Mouse (Mus musculus): ENCODE data around the gene Vmn1r107. TPM values are rescaled to one million over a fixed set of nuclear protein-coding genes. Genes with fewer than 3 reads are reported as not detected.
"Not testable (repeated sequence)": the region's sequence is repeated elsewhere in the genome, so short reads cannot be mapped to it uniquely, and the experiment has no call there.

The Vmn1r107 gene
- total RNA-seq (2021) = not detected

DNA sequence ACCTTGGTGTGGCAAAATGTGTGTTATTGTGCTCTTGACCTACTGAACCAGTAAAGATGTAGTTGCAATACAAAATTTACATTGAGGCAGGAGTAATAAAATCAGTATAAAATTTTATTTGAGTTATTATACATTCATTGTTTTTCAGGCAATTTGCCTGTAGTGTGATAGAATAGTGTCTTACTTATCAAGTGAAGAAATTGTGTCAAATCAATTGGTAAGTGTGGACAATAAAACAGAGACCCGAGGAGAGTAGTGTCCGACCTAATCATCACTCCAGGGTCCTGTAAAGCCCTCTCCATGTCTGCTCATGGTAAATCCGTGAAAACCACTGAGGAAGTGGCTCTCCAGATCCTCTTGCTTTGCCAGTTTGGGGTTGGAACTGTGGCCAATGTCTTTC lies at the start of gene Vmn1r107:
TSS of gene Vmn1r107 (plus strand) at position 301 of the 400 bp plus-strand sequence.
- DNase-seq; intact Hi-C loops (cut with DNase I): not testable (repeated sequence)

DNA sequence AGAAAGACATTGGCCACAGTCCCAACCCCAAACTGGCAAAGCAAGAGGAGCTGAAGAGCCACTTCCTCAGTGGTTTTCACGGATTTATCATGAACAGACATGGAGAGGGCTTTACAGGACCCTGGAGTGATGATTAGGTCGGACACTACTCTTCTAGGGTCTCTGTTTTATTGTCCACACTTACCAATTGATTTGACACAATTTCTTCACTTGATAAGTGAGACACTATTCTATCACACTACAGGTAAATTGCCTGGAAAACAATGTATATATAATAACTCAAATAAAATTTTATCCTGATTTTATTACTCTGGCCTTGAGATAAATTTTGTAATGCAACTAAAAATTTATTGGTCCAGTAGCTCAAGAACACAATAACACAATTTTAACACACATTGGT lies 34.4 kb downstream of the Vmn1r107 start, which contains the start of gene Vmn1r111:
TSS of gene Vmn1r111 (minus strand) at position 101 of the 400 bp plus-strand sequence.
- intact Hi-C loops (cut with DNase I); DNase-seq: not testable (repeated sequence)

Other genes with a start within 250 kb of the Vmn1r107 start
- gene Vmn1r101, start 226.3 kb upstream of the Vmn1r107 start, total RNA-seq (2021) = not detected
- not detected for gene Gm10670, start 194.0 kb upstream of the Vmn1r107 start, total RNA-seq (2021)
- not detected for gene Vmn1r103, start 158.4 kb upstream of the Vmn1r107 start, total RNA-seq (2021)
- gene Vmn1r104, start 135.1 kb upstream of the Vmn1r107 start, total RNA-seq (2021) = not detected
- not detected for gene Gm5726, start 123.2 kb upstream of the Vmn1r107 start, total RNA-seq (2021)
- not detected for gene Gm4141, start 92.7 kb upstream of the Vmn1r107 start, total RNA-seq (2021)
- not detected for gene Gm4513, start 69.9 kb upstream of the Vmn1r107 start, total RNA-seq (2021)
- not detected for gene Vmn1r111, start 34.3 kb downstream of the Vmn1r107 start, total RNA-seq (2021)
- not detected for gene Gm10668, start 61.7 kb downstream of the Vmn1r107 start, total RNA-seq (2021)
- not detected for gene Vmn1r112, start 102.3 kb downstream of the Vmn1r107 start, total RNA-seq (2021)
- gene Vmn1r113, start 118.4 kb downstream of the Vmn1r107 start, total RNA-seq (2021) = not detected
- not detected for gene Vmn1r114, start 143.3 kb downstream of the Vmn1r107 start, total RNA-seq (2021)
- not detected for gene Vmn1r115, start 176.1 kb downstream of the Vmn1r107 start, total RNA-seq (2021)
- gene Vmn1r116, start 203.3 kb downstream of the Vmn1r107 start, total RNA-seq (2021) = not detected
- gene Vmn1r117, start 215.2 kb downstream of the Vmn1r107 start, total RNA-seq (2021) = not detected
- not detected for gene Vmn1r118, start 243.4 kb downstream of the Vmn1r107 start, total RNA-seq (2021)

All from heart, postnatal 10 days (tissue).